Mouse (Mus musculus) ovary, postnatal 36 days (tissue): ENCODE results near the gene Gas2.
A peak's percentile ranks its signal among the peaks of the same experiment; 100 is the strongest.

ENCODE experiments used
- DNase-seq: peaks from one replicate; pipeline ENCODE4 v3.0.0; 2022; ENCODE audit warnings: low spot score, mixed read lengths

The Gas2 gene

DNA sequence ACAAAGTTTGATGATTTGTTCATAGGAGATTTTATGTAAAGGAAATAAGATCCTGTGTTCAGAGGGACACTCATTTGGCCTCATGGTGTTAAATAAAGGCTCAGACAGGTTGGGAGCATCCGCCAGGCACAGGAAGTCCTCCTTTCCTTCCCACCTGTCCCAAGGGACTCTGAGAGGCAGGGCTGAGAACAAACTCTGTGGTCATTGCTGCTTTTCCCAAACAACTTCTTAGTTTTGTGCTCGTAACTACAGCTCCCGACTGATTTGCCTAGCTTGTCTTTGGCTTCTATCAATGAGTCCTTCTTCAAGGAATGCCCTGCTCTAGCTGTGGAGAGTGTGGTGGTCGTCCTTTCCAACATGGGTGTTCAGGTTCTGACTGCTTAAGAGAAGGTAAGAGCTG lies 18.3 kb downstream of the Gas2 start:
- DNase-seq = no peak

GRCm38 (mm10) chr7:51885345-51885744 lies 23.5 kb downstream of the Gas2 start:
- no peak for DNase-seq

DNA sequence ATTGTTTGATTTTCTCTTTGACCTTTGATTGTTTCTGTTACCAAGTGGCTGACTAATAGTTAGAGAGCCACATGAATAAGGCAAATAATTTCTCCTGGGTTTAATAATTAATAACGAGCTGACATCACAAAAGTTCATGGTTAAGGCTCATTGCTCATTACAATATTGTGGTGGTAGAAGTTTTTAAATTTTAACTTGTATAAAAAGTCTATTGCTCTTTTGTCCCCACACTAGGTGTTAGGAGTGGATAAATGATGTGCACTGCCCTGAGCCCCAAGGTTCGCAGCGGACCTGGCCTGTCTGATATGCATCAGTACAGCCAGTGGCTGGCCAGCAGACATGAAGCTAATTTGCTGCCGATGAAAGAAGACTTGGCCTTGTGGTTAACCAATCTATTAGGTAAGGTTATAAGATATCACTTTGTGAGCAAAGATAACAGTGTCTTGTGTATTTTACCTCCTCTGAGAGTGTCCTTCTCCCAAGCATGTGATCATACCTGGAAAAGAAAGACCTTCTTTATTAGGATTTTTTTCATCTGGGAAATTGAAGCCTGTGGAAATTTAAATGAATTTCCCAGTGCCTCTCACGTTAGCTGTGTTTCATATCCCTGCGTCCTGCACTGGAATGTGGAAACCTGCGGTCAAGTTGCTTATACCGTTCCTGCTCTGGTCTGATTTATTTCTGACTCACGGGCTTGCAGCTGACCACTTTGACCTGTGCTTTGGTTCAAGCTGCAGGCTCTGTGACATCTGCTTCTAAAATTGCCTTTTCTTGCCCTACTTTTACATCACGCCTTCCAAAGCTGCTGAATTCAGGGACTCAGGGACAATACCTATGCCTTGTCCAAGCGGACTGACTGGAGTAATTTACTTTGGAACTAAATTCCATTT lies 26.1 kb downstream of the Gas2 start:
- DNase-seq = no peak

DNA sequence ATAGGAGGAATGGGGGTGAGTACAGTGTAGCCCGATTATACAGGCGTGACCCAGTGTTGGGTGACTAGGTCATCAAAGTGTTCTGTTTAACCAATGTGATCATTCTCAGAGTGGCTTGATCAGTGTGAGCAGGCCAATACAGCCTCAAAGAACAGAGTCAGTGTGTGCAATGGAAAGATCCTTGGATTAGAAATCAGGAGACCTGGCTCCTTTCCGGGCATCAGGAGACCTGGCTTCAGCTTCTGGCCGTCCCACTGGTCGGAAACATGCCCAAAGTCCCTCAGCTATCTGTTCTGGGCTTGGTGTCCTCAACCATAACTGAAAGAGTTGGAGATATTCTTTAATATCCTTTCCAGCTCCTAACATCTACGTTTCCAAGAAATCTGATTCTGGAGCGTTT lies 27.8 kb downstream of the Gas2 start:
- DNase-seq = no peak

- DNase-seq = no peak
These were observed 30.6 kb downstream of the Gas2 start for GRCm38 (mm10) chr7:51892224-51892965.

DNA sequence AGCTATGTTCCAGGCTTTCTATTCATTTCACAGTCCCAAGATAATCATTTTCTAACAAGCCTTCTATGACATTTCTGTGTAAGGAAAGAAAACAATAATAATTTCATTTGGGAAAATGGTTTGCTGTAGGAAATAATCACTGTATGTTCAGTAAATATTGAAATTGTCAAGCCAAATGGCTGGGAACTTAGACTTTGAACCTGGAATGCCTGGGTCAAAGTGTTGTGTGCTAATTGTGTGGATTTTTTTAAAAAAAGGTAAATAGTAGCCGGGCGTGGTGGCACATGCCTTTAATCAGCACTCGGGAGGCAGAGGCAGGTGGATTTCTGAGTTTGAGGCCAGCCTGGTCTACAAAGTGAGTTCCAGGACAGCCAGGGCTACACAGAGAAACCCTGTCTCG lies 31.2 kb downstream of the Gas2 start:
- DNase-seq = no peak

- DNase-seq = no peak
These were observed 32.5 kb downstream of the Gas2 start for GRCm38 (mm10) chr7:51894133-51894801.

DNA sequence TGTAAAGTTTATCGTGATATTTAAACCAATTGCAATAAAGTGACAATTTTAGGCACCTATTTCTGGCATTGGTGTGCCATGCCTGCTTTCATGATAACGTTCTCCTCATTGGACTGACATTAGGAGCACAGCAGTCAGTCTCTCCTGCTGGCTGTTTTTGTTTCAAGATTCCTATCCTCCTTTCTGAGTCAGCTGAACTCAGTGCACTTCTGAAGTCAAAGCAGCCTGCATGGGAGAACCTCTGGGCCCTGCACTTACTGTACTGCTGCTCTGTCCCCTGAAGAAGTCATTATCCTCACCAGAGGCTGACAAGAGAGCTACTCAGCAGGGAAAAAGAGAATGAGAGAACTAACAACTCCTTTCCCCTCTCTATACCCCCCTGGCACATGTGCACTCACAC lies 33.1 kb downstream of the Gas2 start:
- no peak for DNase-seq

DNA sequence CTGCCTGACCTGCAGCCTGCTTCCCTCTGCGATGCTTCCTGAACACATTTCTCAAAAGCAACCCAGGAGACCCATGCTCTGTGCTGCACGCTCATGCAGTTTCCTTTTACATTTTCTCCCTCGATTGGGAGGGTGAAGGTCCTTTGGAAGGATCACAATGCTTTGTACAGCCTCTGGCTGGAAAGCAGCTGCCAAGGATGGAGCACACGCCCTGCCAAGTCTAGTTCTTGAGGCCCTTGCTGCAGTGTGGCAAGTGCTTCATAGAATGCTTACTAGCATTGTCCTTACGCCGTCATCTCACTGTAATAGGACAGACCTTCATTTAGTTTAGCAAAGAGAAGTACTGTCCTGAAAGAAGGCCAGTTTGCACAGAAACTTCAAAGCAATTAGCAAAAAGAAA lies 37.3 kb downstream of the Gas2 start:
- DNase-seq = no peak

GRCm38 (mm10) chr7:51913292-51914050 lies 51.7 kb downstream of the Gas2 start:
- no peak for DNase-seq

DNA sequence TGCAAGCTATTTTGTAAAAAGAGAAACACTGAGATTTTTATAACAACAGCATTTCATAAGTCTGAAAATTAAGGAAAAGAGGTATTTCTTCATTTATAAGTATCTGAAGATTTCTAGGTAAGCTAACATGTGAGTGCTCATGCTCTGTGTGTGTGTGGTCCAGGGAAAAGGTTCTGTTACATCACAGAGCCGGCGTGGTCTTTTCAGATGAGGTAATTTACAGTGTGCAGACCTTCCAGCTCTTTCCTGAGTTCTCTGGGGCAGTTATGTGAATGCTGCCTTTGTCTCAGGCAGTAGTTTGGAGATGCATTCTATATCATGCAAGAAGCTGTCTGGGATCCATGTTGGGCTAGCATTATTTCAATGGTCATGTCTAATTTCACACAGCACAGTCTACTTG lies 52.3 kb downstream of the Gas2 start:
- no peak for DNase-seq

DNA sequence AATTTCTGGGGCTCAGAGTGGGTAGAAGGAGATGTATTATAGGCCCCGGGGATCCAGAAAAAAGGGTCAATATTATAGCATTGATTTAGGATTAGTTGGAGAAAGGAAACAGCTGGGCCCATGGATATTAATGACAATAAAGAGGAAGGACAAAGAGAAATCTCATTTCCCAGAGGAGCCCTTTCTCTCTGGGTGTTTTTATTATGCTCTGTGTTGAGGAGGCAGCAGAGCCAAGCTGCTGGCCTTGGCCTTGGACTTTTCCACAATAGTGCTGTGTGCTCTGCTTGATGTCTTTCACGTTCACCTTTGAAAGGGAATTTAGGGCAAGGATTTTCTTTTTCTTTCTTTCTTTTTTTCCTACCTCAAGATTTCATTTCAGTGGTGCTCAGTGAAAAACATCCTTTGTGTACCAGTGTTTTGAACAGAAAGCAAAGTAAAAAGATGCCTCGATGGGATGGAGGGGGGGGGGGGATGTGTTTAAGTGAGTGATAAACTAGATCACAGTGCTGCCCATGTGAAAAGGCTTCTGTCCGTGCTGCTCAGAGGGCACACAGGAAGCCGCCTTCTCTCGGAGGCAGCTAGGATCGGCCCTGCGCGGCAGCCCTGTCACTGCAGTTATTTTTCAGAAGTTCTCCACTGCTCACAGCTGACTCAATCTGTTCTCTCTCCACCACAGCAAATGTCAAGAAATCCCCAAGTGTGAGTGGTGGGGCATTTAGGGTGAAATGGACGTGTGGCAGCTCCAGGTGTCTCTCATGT lies 67.1 kb downstream of the Gas2 start:
- DNase-seq = peak; percentile 36

GRCm38 (mm10) chr7:51931217-51931616 lies 69.4 kb downstream of the Gas2 start:
- DNase-seq = no peak

DNA sequence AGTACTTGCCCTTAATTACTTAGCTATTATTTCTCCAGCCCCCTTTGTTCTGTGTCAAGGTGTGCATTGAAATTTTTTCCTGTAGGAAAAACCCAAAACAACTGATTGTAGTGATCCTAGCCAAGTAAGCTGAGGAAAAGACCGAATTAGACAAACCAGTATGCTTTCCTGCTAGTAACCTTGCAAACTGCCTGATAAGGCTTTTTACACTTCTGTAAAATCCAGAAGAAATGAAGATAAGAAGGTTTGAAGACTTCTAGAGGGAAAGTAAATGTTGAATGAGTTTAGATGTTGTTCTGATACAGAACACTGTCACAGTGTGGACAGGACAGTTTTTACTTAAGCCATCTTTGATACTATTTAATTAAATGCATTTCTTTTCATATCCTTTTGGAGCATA lies 75.5 kb downstream of the Gas2 start:
- DNase-seq = no peak

- no peak for DNase-seq
These were observed 78.6 kb downstream of the Gas2 start for GRCm38 (mm10) chr7:51940461-51940860.

DNA sequence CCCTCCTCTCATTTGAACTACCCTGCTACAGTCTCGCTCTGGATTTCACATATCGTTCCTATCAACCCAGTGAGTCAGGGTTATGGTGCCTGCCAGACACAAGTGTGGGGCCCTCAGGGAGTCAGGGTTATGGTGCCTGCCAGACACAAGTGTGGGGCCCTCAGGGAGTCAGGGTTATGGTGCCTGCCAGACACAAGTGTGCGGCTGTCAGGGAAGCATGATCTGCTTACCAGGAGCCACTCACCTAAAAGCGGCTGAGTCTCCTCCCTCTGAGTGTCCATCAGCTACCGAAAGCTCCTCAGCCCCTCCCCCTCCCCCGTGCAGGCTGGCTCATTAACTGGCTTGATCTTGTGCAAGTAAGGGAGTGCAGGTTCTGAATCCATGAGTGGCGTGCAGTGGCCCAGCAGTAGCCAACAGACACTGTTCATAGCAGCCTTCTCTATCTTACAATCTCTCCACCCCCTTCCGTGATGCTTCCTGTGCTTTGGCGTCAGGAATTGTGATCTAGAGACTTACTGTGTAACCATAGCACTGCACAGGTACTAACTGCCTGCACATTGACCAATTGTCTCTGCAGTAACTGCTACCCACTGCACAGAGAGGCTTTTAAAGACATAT lies 93.7 kb downstream of the Gas2 start:
- DNase-seq = no peak

- no peak for DNase-seq
These were observed 96.0 kb downstream of the Gas2 start for GRCm38 (mm10) chr7:51957766-51958165.

DNA sequence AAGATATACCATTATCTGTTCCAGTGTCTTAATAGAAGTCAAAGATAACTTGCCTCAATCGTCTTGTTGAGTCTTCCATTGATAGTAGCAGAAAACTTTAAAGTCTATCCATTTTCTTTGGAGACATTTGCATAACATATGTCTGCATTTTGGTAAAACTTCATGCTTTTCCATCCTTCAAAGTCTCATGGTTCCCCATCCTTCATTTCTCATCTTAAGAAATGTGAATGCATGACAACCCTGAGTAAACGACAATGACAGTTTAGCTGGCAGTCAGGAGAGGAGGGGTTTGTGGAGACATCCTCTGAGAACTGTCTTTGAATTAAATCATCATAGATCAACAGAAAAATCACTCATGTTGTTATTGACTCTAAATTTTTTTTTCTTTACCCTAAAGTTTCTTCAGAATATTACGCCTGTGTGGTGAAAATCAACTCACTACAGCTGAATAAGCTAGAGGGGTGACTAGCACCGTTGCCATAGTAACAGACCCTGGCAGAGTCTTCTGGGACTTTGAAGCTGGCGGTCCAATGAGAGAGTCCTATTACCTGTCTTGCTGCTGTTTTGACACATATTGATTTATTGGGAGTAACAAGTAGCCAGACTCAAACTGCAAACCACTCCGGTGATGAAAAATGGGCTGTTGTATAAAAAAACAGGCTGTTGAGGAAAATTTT lies 99.0 kb downstream of the Gas2 start:
- DNase-seq = no peak

- no peak for DNase-seq
These were observed 100.6 kb downstream of the Gas2 start for GRCm38 (mm10) chr7:51962219-51962952.

DNA sequence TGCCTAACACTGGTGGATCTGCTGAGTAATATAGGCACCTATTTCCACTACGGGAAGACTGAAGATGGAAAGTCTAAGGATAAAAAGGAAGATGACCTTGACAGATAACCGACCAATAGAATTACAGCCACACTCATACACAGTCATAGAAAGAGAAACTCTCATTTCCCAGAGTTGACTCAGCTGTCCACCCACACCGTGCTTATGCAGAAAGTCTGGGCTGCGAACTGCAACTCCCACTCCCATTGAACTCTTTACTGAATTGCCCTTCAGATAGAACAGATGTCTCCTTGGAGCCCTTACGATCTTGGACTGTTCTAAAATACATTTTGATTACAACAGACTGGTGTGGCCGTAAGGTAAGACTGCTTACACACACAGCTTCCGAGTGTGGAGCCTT lies 102.9 kb downstream of the Gas2 start:
- DNase-seq = no peak
